Mouse (Mus musculus) kidney, embryonic 16.5 days (tissue): ENCODE results near the gene Pgam1. TPM values are rescaled to one million over a fixed set of nuclear protein-coding genes. Genes with fewer than 3 reads are reported as not detected.

Experiments
- polyA plus RNA-seq: library from polyadenylated mRNA; unstranded; fragments of >200 nt; fragmentation: Nextera tagmentation; extraction: Ambion mirVana; gene quantifications from 2 replicates; pipeline ENCODE4 v1.2.1, GENCODE M21; 2015

The Pgam1 gene
- polyA plus RNA-seq, 1 experiment from 2014 or later: 859 TPM

Other genes with a start within 250 kb of the Pgam1 start
- gene Slit1, start 168.3 kb upstream of the Pgam1 start, polyA plus RNA-seq: 6.2 and 6.4 TPM in 2 replicates
- gene Arhgap19, start 109.9 kb upstream of the Pgam1 start, polyA plus RNA-seq: 28.0 and 31.1 TPM in 2 replicates
- gene Frat1, start 82.0 kb upstream of the Pgam1 start, polyA plus RNA-seq: 6.2 and 6.5 TPM in 2 replicates
- 3.7 and 4.7 TPM in 2 replicates for gene Frat2, start 63.8 kb upstream of the Pgam1 start, polyA plus RNA-seq
- 16.9 and 18.8 TPM in 2 replicates for gene Rrp12, start 15.8 kb upstream of the Pgam1 start, polyA plus RNA-seq
- gene Exosc1, start 21.5 kb downstream of the Pgam1 start, polyA plus RNA-seq: 74.0 and 78.8 TPM in 2 replicates
- 89.1 and 94.4 TPM in 2 replicates for gene Zdhhc16, start 21.6 kb downstream of the Pgam1 start, polyA plus RNA-seq
- 41.1 and 45.6 TPM in 2 replicates for gene Mms19, start 69.2 kb downstream of the Pgam1 start, polyA plus RNA-seq
- gene Ubtd1, start 69.8 kb downstream of the Pgam1 start, polyA plus RNA-seq: 35.9 and 37.8 TPM in 2 replicates
- gene Ankrd2, start 124.1 kb downstream of the Pgam1 start, polyA plus RNA-seq: not detected in 2 replicates
- gene Hoga1, start 133.7 kb downstream of the Pgam1 start, polyA plus RNA-seq: 30.4 and 35.0 TPM in 2 replicates
- 0.60 and 0.71 TPM in 2 replicates for gene 4933411K16Rik, start 140.3 kb downstream of the Pgam1 start, polyA plus RNA-seq
- gene Morn4, start 174.4 kb downstream of the Pgam1 start, polyA plus RNA-seq: 32.7 and 35.2 TPM in 2 replicates
- 9.1 and 15.3 TPM in 2 replicates for gene Pi4k2a, start 178.5 kb downstream of the Pgam1 start, polyA plus RNA-seq
- gene Avpi1, start 217.1 kb downstream of the Pgam1 start, polyA plus RNA-seq: 24.9 and 30.7 TPM in 2 replicates
- gene Marveld1, start 235.5 kb downstream of the Pgam1 start, polyA plus RNA-seq: 8.6 and 8.7 TPM in 2 replicates